Mouse (Mus musculus) lung, postnatal 0 days (tissue): ENCODE data around the gene Krt9.

ENCODE experiments used
- CTCF ChIP-seq: IDR thresholded peaks from 2 replicates; pipeline ENCODE4 v1.5.1; 2016; ENCODE audit warnings: antibody characterized with exemption, mild to moderate bottlenecking
- EP300 ChIP-seq: IDR thresholded peaks from 2 replicates; pipeline ENCODE4 v1.6.1; 2016; ENCODE audit warnings: antibody characterized with exemption, mild to moderate bottlenecking, control low read depth

- TF ChIP-seq EP300 (0 out of 2 replicates have a peak, but pooled peaks have one; percentile 10), CTCF (peak; percentile 15)
These were observed 25.0 kb downstream of the Krt9 start for GRCm38 (mm10) chr11:100168071-100168470.
